ENCODE assay signal across 21 mouse cellular contexts in the genomic region with DNA sequence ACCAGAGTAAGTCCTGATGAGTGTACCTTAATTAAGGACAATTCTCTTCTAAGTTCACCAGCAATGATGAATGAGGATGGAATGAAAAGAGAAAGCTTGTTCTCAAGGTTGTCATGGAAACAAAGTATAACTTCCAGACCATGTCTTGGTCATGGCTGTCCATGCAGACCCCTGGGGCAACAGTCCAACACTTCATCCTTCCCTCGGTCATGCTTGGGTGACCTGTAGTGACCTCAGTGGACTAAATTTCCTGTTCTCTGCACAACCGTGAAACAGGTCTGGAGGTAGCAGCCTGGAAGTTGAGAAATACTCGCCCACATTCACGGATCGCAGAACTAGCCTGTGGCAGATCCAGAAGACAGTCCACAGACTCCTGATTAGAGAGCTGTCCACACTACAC. TPM values are rescaled to one million over a fixed set of nuclear protein-coding genes. Genes with fewer than 3 reads are reported as not detected.
DNase-seq lines count a peak whose midpoint lies in the region; ATAC-seq and TF ChIP-seq lines count a peak whose summit lies in the region.
"Had no signal": no experiment of that assay in that cellular context is flagged by ENCODE, and none has a peak within 500 bp of the region (broad histone marks: within the 10 kb centered on the region; RNA-seq: fewer than 3 reads in every experiment).

No protein-coding gene starts in this region.

- CTCF ChIA-PET in Patski (lab: Charles Lee) = no interaction called here

- POLR2A ChIA-PET in Patski (lab: Charles Lee) = no interaction called here

- no peak for ATAC-seq in Patski
- ATAC-seq: forebrain, embryonic 13.5 days; hindbrain, embryonic 16.5 days; intestine, embryonic 15.5 days; midbrain, embryonic 13.5 days had no signal

- peak; percentile 17 for DNase-seq in kidney, adult 9 months
- no peak for DNase-seq in kidney, adult 8-10 months
- peak; percentile 9 to 20 for DNase-seq in kidney, postnatal 36 days
- no peak for DNase-seq in kidney, postnatal 25 days
- peak; percentile 44 for DNase-seq in Patski (ENCODE audit: low read depth, low spot score)
- peak; percentile 12 for DNase-seq in yolk sac, embryonic 10.5 days (ENCODE audit: low spot score)
- DNase-seq: adrenal gland, adult 8-10 months; B cell, adult 2 months; cerebellum, adult 2 months; cerebellum, postnatal 14 days; gastrocnemius, postnatal 10 days; lung, adult 18-20 months; lung, postnatal 10 days; right cerebral cortex, postnatal 4 days; thymus, postnatal 4 days had no signal

- TF ChIP-seq CTCF in Patski (IDR thresholded peaks at IDR 0.05) = no peak

- in situ Hi-C loops in Patski (cut with MboI; ENCODE audit: low pct_unique_long_range_greater_than_20kb) = no loop called here

- no peaks in the 10 kb centered on the region for H3K27me3 ChIP-seq in Patski
- H3K27me3 ChIP-seq: forebrain, embryonic 13.5 days; heart, embryonic 15.5 days; midbrain, embryonic 13.5 days; neural tube, embryonic 13.5 days had no signal

RNA-seq across cellular contexts. Expression of a gene that starts 50.7 kb away (rescaled TPM):
- 0.32 TPM for polyA plus RNA-seq in Patski (2021)

Comparison
In these comparisons a context has a peak if more than half of its experiments do, and no peak if none do; other contexts are left out.
1. DNase-seq: peak in kidney, adult 9 months (single experiment), kidney, postnatal 36 days (2 of 2), Patski (single experiment) and yolk sac, embryonic 10.5 days (single experiment); none in kidney, adult 8-10 months (0 of 2) and kidney, postnatal 25 days (0 of 2).